Mouse (Mus musculus): ENCODE results near the gene Svep1.

Gene Svep1

GRCm38 (mm10) chr4:58040093-58040492 lies 166.6 kb downstream of the Svep1 start:
- no peak for TF ChIP-seq NANOG (IDR thresholded peaks at IDR 0.05; ENCODE audit: borderline replicate concordance, low read length)
- H3K4me3 ChIP-seq (replicated peaks; ENCODE audit: low read length), result no peak overlapping the region
- no peaks in the 10 kb centered on the region for H3K27me3 ChIP-seq (ENCODE audit: insufficient read depth, low read length)
- peaks cover 16% of the 10 kb centered on the region for H3K4me1 ChIP-seq (replicated peaks; ENCODE audit: low read depth, low read length)
- no peaks in the 10 kb centered on the region for H3K36me3 ChIP-seq (ENCODE audit: insufficient read depth, low read length)
- peaks cover 3% of the 10 kb centered on the region for H3K9me3 ChIP-seq (ENCODE audit: low read length)

DNA sequence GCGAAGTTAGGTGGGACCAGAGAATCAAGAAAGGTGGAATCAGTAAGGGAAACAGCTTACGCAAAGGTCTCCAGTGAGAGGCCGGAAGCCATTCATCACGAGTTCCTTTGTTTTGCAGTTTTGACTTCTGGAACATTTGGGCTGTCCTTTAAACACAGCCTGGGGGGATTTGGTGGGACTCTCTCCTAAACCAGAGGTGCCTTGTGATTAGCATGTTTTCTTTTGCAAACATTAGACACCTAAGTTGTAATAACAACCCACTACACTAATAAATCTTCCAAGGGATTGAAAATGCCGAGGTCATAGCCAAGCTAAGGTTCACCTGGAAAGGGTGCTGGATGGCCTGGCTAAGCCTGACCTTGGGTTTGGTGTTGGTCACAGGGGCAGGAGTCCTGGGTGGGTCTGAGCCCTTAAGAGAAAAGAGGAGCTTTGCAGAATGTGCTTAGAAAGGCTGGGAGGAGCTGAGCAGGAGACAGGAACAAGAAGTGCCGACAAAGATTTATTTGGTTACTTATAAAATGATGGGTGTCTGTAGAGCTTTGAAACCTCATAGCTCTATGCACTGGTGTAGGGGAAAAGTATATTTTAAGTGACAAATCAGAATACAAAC lies 169.5 kb downstream of the Svep1 start:
- TF ChIP-seq CTCF (conservative IDR thresholded peaks at IDR 0.05; ENCODE audit: low read length), result no peak
- no peak for TF ChIP-seq NANOG (IDR thresholded peaks at IDR 0.05; ENCODE audit: borderline replicate concordance, low read length)
- TF ChIP-seq POU5F1 (IDR thresholded peaks at IDR 0.05; ENCODE audit: borderline replicate concordance, low read length), result no peak
- Histone ChIP-seq H3K4me3 (replicated peaks; ENCODE audit: low read length) (no peak overlapping the region), H3K36me3 (ENCODE audit: insufficient read depth, low read length) (no peaks in the 10 kb centered on the region), H3K4me1 (replicated peaks; ENCODE audit: low read depth, low read length) (peaks cover 16% of the 10 kb centered on the region), H3K9me3 (ENCODE audit: low read length) (peaks cover 6% of the 10 kb centered on the region), H3K27me3 (ENCODE audit: insufficient read depth, low read length) (no peaks in the 10 kb centered on the region)

DNA sequence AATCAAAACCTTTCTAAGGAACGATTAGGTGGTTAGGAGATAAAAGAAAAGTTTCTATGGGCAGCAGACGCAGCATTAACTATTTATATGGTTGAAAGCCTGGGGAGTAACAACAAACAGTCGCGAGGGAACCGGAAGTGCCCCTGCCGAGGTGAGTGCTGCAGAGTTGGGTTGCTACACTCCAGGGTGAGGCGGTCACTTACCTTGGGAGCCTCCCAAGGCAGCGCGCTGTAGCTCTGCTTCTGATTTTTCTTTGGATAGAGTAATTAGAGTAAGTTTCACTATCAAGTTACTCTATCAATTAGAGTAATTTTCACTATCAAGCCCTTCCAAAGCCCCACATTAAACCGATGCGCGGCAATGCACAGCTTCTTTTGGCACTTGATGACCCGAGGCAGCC lies 172.0 kb downstream of the Svep1 start:
- no peaks in the 10 kb centered on the region for H3K36me3 ChIP-seq (ENCODE audit: insufficient read depth, low read length)
- no peak for TF ChIP-seq CTCF (conservative IDR thresholded peaks at IDR 0.05; ENCODE audit: low read length)
- TF ChIP-seq NANOG (IDR thresholded peaks at IDR 0.05; ENCODE audit: borderline replicate concordance, low read length), result no peak
- no peak for TF ChIP-seq POU5F1 (IDR thresholded peaks at IDR 0.05; ENCODE audit: borderline replicate concordance, low read length)
- no peaks in the 10 kb centered on the region for H3K27me3 ChIP-seq (ENCODE audit: insufficient read depth, low read length)

GRCm38 (mm10) chr4:58032714-58033113 lies 173.9 kb downstream of the Svep1 start:
- no peak for TF ChIP-seq POU5F1 (IDR thresholded peaks at IDR 0.05; ENCODE audit: borderline replicate concordance, low read length)
- no peak for TF ChIP-seq CTCF (conservative IDR thresholded peaks at IDR 0.05; ENCODE audit: low read length)
- TF ChIP-seq NANOG (IDR thresholded peaks at IDR 0.05; ENCODE audit: borderline replicate concordance, low read length), result no peak
- Histone ChIP-seq H3K9me3 (ENCODE audit: low read length) (peaks cover 18% of the 10 kb centered on the region), H3K36me3 (ENCODE audit: insufficient read depth, low read length) (no peaks in the 10 kb centered on the region), H3K27me3 (ENCODE audit: insufficient read depth, low read length) (no peaks in the 10 kb centered on the region), H3K4me1 (replicated peaks; ENCODE audit: low read depth, low read length) (peaks cover 13% of the 10 kb centered on the region), H3K4me3 (replicated peaks; ENCODE audit: low read length) (no peak overlapping the region)

More for the DNA sequence above, 172.0 kb downstream of the Svep1 start:
- Histone ChIP-seq H3K9me3 (ENCODE audit: low read length) (peaks cover 18% of the 10 kb centered on the region), H3K4me3 (replicated peaks; ENCODE audit: low read length) (no peak overlapping the region), H3K4me1 (replicated peaks; ENCODE audit: low read depth, low read length) (peaks cover 16% of the 10 kb centered on the region)

- H3K9me3 ChIP-seq (ENCODE audit: low read length), result no peaks in the 10 kb centered on the region
- H3K4me3 ChIP-seq (replicated peaks; ENCODE audit: low read length), result no peak within 1 kb of the TSS
- no peaks in the 10 kb centered on the region for H3K36me3 ChIP-seq (ENCODE audit: insufficient read depth, low read length)
- no peaks in the 10 kb centered on the region for H3K27me3 ChIP-seq (ENCODE audit: insufficient read depth, low read length)
- no peaks in the 10 kb centered on the region for H3K4me1 ChIP-seq (replicated peaks; ENCODE audit: low read depth, low read length)
- TF ChIP-seq POU5F1 (IDR thresholded peaks at IDR 0.05; ENCODE audit: borderline replicate concordance, low read length) (no peak), NANOG (IDR thresholded peaks at IDR 0.05; ENCODE audit: borderline replicate concordance, low read length) (no peak), CTCF (conservative IDR thresholded peaks at IDR 0.05; ENCODE audit: low read length) (no peak)
Measured at GRCm38 (mm10) chr4:58009024-58009423, 197.6 kb downstream of the Svep1 start, which contains the start of gene Txndc8. Gene Txndc8, minus strand, starts transcription at chr4:58009124.

GRCm38 (mm10) chr4:58003501-58003900 lies 203.2 kb downstream of the Svep1 start:
- Histone ChIP-seq H3K36me3 (ENCODE audit: insufficient read depth, low read length) (no peaks in the 10 kb centered on the region), H3K4me1 (replicated peaks; ENCODE audit: low read depth, low read length) (no peaks in the 10 kb centered on the region), H3K4me3 (replicated peaks; ENCODE audit: low read length) (no peak overlapping the region), H3K27me3 (ENCODE audit: insufficient read depth, low read length) (no peaks in the 10 kb centered on the region), H3K9me3 (ENCODE audit: low read length) (no peaks in the 10 kb centered on the region)
- TF ChIP-seq CTCF (conservative IDR thresholded peaks at IDR 0.05; ENCODE audit: low read length), result no peak
- TF ChIP-seq NANOG (IDR thresholded peaks at IDR 0.05; ENCODE audit: borderline replicate concordance, low read length), result no peak
- no peak for TF ChIP-seq POU5F1 (IDR thresholded peaks at IDR 0.05; ENCODE audit: borderline replicate concordance, low read length)

Measured in E14TG2a.4 (cell line).